Mouse (Mus musculus): ENCODE data around the gene Chrna3. TPM values are rescaled to one million over a fixed set of nuclear protein-coding genes. Genes with fewer than 3 reads are reported as not detected.

Gene Chrna3
- polyA plus RNA-seq (2012), result not detected in 2 replicates

DNA sequence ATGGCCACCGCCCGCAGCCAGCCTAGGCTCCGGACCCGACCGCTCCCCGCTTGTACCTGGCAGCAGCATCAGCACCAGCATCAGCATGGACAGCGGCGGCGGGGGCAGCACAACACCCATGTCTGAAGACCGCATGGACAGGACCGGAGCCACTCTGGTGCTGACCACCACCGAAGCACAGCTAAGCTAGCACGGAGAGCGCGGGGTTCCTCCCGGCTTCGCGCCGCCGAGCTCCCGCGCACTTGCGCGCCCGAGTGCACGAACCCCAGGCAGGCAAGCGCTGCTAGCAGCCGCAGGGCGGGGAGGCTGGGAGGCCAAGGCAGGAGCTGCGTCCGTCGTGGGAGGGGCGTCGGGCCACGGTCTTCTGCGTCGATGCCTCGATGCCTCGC, at the start of gene Chrna3:
Gene Chrna3, minus strand, starts transcription at position 288 of the 389 bp plus-strand sequence.
- Histone ChIP-seq H3K27me3 (ENCODE audit: control insufficient read depth) (peaks cover 40% of the 10 kb centered on the region), H3K9me3 (ENCODE audit: control insufficient read depth, low read length) (no peaks in the 10 kb centered on the region), H3K4me3 (replicated peaks) (no peak within 1 kb of the TSS), H3K4me1 (ENCODE audit: control insufficient read depth) (no peaks in the 10 kb centered on the region), H3K36me3 (ENCODE audit: control insufficient read depth) (no peaks in the 10 kb centered on the region)
- TF ChIP-seq GATA1 (IDR thresholded peaks at IDR 0.05; ENCODE audit: low read length), result no peak
- no peak for TF ChIP-seq TAL1 (IDR thresholded peaks at IDR 0.05; ENCODE audit: low read length)

DNA sequence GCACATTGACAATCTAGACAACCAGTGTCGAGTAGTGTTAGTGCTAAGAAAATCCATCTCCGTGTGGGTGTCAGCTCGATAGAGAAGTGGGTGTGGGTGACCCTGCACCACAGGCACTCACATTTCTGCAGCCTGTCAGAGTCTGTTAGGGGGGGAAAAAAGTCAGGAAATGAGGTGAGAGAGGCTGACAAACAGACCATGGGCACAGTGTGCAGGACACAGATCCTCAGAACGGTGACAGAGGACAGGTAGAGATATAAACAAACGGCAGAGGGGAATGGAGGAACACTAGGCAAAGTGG, 41.6 kb upstream of the Chrna3 start:
- Histone ChIP-seq H3K36me3 (ENCODE audit: control insufficient read depth) (no peaks in the 10 kb centered on the region), H3K4me3 (replicated peaks) (no peak overlapping the region), H3K4me1 (ENCODE audit: control insufficient read depth) (no peaks in the 10 kb centered on the region), H3K9me3 (ENCODE audit: control insufficient read depth, low read length) (no peaks in the 10 kb centered on the region), H3K27me3 (ENCODE audit: control insufficient read depth) (no peaks in the 10 kb centered on the region)
- no peak for TF ChIP-seq GATA1 (IDR thresholded peaks at IDR 0.05; ENCODE audit: low read length)
- no peak for TF ChIP-seq TAL1 (IDR thresholded peaks at IDR 0.05; ENCODE audit: low read length)

DNA sequence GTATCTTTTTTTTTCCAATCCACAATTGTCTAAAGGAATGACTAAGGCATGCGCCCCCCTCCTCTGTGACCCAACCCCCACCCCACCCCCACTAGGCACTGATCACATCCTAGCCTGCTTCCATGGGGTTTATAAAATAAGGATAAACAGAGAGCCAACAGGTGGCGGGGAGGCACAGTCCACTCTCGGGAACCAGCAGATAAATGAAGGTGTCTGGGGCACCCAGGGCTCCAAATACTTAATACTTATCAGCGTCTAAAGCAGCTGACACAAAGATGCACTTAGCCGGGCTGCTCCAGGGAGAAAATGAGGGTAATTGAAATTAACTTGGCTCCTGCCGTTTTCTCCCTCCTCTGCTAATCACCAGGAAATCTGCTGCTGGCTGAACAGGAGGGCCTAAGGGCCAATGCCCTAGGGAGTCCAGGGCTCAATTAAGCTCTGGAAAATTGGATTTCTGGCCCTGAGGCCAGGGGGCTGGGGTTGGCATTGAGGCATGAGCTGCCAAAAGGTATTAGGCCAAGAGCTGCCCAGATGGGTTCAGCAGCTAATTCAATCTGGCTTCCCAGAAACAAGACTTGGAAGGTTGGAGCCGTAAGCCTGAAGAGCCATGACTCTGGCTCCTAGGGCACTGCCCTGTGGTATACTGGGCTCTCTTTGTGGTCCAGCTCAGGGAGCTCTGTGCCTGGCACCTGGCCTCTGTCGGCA, 41.0 kb upstream of the Chrna3 start:
- H3K9me3 ChIP-seq (ENCODE audit: control insufficient read depth, low read length), result no peaks in the 10 kb centered on the region
- H3K36me3 ChIP-seq (ENCODE audit: control insufficient read depth), result no peaks in the 10 kb centered on the region
- TF ChIP-seq TAL1 (IDR thresholded peaks at IDR 0.05; ENCODE audit: low read length), result no peak
- no peak for TF ChIP-seq GATA1 (IDR thresholded peaks at IDR 0.05; ENCODE audit: low read length)
- no peaks in the 10 kb centered on the region for H3K4me1 ChIP-seq (ENCODE audit: control insufficient read depth)
- H3K4me3 ChIP-seq (replicated peaks), result no peak overlapping the region
- H3K27me3 ChIP-seq (ENCODE audit: control insufficient read depth), result no peaks in the 10 kb centered on the region

DNA sequence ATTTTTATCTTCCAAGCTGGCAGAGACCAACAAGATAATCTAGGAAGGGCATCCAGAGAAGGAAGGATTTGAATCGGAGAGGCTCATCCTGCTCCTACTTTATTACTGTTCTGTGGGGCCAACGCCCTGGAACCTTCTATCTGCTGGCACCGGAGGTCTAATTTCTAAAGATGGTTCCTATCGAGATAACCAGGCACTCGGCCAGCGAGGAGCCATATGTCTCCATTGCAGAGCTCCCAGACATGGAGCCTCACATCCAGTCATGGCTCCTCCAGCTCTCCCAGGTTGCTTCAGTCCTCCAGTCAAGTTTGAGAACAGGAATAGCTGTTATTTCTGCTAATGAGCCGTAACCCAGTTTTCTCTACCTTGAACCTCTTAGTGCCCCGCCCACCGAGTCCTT, 38.9 kb upstream of the Chrna3 start:
- TF ChIP-seq GATA1 (IDR thresholded peaks at IDR 0.05; ENCODE audit: low read length) (no peak), TAL1 (IDR thresholded peaks at IDR 0.05; ENCODE audit: low read length) (no peak)
- H3K27me3 ChIP-seq (ENCODE audit: control insufficient read depth), result no peaks in the 10 kb centered on the region

DNA sequence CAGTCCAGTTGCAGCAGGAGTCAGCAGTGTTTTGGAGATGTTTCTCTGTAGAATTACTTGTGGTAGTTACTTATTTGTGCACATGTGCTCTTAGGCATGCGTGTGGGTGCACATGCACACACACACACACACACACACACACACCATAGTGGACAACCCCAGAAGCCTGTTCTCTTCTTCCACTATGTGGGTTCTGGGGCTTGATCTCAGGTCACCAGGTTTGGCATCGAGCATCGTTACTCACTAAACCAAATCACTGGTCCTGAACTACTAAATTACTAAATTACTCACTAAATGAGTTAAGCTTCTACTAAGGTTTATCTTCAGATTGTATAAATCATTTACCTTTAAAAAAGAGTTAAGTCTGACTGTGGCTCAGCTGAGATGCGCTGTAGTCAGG, 31.7 kb upstream of the Chrna3 start:
- Histone ChIP-seq H3K9me3 (ENCODE audit: control insufficient read depth, low read length) (no peaks in the 10 kb centered on the region), H3K27me3 (ENCODE audit: control insufficient read depth) (no peaks in the 10 kb centered on the region), H3K4me3 (replicated peaks) (no peak overlapping the region), H3K4me1 (ENCODE audit: control insufficient read depth) (no peaks in the 10 kb centered on the region), H3K36me3 (ENCODE audit: control insufficient read depth) (no peaks in the 10 kb centered on the region)
- TF ChIP-seq TAL1 (IDR thresholded peaks at IDR 0.05; ENCODE audit: low read length) (no peak), GATA1 (IDR thresholded peaks at IDR 0.05; ENCODE audit: low read length) (no peak)

More for the DNA sequence above, 38.9 kb upstream of the Chrna3 start:
- Histone ChIP-seq H3K4me3 (replicated peaks) (no peak overlapping the region), H3K4me1 (ENCODE audit: control insufficient read depth) (no peaks in the 10 kb centered on the region), H3K36me3 (ENCODE audit: control insufficient read depth) (no peaks in the 10 kb centered on the region), H3K9me3 (ENCODE audit: control insufficient read depth, low read length) (no peaks in the 10 kb centered on the region)

DNA sequence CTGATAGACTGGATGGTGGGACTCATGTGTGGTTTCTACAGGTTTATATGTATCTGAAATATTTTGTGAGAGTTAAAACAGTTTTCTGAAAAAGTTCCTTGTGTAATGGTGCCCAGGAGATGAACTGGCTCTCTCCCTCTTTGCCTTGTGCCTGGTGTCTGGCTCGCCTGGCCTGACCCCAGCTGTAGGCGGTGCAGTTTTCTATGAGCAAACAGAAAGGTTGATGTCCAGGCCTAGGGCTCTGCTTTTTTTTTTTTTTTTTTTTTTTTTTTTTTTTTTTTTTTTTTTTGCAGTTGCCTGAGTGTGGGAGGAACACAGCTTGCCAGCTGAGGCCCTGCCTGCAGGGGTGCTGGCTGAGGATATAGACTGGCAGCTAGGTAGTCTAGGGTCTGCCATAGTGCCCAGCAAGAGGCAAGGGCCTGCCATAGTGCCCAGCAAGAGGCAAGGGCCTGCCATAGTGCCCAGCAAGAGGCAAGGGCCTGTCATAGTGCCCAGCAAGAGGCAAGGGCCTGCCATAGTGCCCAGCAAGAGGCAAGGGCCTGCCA, 29.1 kb upstream of the Chrna3 start:
- Histone ChIP-seq H3K27me3 (ENCODE audit: control insufficient read depth) (no peaks in the 10 kb centered on the region), H3K4me3 (replicated peaks) (no peak overlapping the region), H3K4me1 (ENCODE audit: control insufficient read depth) (no peaks in the 10 kb centered on the region), H3K36me3 (ENCODE audit: control insufficient read depth) (no peaks in the 10 kb centered on the region), H3K9me3 (ENCODE audit: control insufficient read depth, low read length) (no peaks in the 10 kb centered on the region)
- TF ChIP-seq GATA1 (IDR thresholded peaks at IDR 0.05; ENCODE audit: low read length) (no peak), TAL1 (IDR thresholded peaks at IDR 0.05; ENCODE audit: low read length) (no peak)

DNA sequence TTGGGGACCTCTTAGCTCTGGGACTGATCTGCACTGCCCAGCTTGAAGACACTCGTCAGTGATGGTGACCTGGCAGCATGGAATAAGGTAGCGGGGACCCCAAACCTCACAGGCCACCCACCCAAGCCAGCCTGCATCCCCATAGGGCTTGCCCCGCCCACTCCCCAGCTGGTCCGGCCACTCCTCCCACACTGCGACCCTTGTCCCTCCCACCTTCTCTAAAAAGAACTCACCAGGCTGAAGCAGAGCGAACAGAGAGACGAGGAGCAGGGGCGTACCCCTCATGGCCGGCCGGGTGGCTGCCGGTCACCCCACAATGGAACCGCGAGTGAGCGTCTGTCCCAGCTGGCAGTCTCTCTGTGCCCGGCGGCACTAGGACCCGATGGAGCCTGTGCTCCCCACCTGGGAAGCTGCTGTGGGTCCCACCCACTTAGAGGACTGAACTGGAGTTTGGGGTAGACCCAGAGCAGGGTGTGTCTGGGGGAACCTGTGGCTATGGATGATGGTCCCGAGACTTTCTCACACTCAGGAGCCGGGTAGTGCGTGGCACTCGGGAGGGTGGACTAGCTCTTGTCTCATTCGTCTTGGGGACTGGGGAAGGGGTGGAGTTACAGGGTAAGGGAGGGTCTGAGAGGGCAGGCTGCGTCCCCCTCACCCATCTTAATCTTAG, 22.0 kb upstream of the Chrna3 start, which contains the start of gene Chrnb4:
Gene Chrnb4, minus strand, starts transcription at position 569 of the 670 bp plus-strand sequence.
- Histone ChIP-seq H3K27me3 (ENCODE audit: control insufficient read depth) (peaks cover 15% of the 10 kb centered on the region), H3K4me3 (replicated peaks) (no peak within 1 kb of the TSS), H3K4me1 (ENCODE audit: control insufficient read depth) (no peaks in the 10 kb centered on the region), H3K9me3 (ENCODE audit: control insufficient read depth, low read length) (no peaks in the 10 kb centered on the region), H3K36me3 (ENCODE audit: control insufficient read depth) (no peaks in the 10 kb centered on the region)
- TF ChIP-seq GATA1 (IDR thresholded peaks at IDR 0.05; ENCODE audit: low read length), result no peak
- TF ChIP-seq TAL1 (IDR thresholded peaks at IDR 0.05; ENCODE audit: low read length), result no peak

DNA sequence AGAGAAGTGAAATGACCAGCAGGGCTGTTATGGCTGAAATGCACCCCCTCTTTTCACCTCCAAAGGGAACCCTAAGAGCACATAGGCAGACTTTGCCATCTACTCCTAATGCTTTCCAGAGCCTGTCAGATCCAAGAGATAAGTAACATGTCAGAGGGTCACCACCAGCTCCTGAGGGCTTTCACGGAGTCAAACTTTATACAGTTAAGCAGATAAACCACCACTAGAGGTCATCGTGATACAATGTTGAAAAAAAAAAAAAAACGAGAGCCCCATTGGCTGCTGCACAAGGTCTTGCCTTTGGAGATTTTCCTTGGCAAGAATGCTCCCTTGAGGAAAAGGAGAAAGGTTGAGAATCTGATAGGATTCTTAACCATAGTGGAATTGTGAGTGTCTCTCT, 20.4 kb upstream of the Chrna3 start:
- H3K27me3 ChIP-seq (ENCODE audit: control insufficient read depth), result peaks cover 15% of the 10 kb centered on the region
- H3K4me1 ChIP-seq (ENCODE audit: control insufficient read depth), result no peaks in the 10 kb centered on the region
- H3K36me3 ChIP-seq (ENCODE audit: control insufficient read depth), result no peaks in the 10 kb centered on the region
- no peaks in the 10 kb centered on the region for H3K9me3 ChIP-seq (ENCODE audit: control insufficient read depth, low read length)
- no peak overlapping the region for H3K4me3 ChIP-seq (replicated peaks)
- TF ChIP-seq TAL1 (IDR thresholded peaks at IDR 0.05; ENCODE audit: low read length), result no peak
- TF ChIP-seq GATA1 (IDR thresholded peaks at IDR 0.05; ENCODE audit: low read length), result no peak

DNA sequence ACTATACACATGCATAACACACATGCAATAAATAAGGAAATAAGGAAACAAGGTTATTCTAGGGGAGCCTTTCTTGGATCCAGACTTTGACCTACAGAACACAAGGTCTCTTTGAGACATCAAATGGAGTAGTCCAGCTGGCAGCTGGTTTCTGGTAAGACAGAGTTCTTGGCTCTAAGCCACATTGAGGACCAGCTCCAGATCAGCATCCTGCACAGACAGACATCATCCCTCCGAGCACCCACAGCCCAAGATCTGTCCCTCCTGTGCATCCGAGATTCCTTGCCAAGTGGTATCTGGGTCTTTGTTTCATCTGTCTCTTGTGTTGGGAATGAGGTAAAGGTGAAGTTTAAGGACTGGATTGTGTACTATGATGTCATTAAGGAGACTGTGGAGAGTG, 18.6 kb upstream of the Chrna3 start:
- no peak overlapping the region for H3K4me3 ChIP-seq (replicated peaks)
- H3K9me3 ChIP-seq (ENCODE audit: control insufficient read depth, low read length), result no peaks in the 10 kb centered on the region
- H3K27me3 ChIP-seq (ENCODE audit: control insufficient read depth), result peaks cover 15% of the 10 kb centered on the region
- H3K4me1 ChIP-seq (ENCODE audit: control insufficient read depth), result no peaks in the 10 kb centered on the region
- TF ChIP-seq GATA1 (IDR thresholded peaks at IDR 0.05; ENCODE audit: low read length) (no peak), TAL1 (IDR thresholded peaks at IDR 0.05; ENCODE audit: low read length) (no peak)
- H3K36me3 ChIP-seq (ENCODE audit: control insufficient read depth), result no peaks in the 10 kb centered on the region

Measured in erythroblast, embryonic 14.5 days (primary cell).